Mouse (Mus musculus) erythroblast, embryonic 14.5 days (primary cell): ENCODE data around the gene Traf2. TPM values are rescaled to one million over a fixed set of nuclear protein-coding genes. Genes with fewer than 3 reads are reported as not detected.
A peak's percentile ranks its signal among the peaks of the same experiment; 100 is the strongest.

ENCODE experiments used
- H3K27me3 ChIP-seq: 2 replicates; pipeline ENCODE4 v1.6.1; 2012; ENCODE audit warnings: inconsistent platforms; ENCODE audit not compliant: control insufficient read depth
- H3K36me3 ChIP-seq: 2 replicates; pipeline ENCODE4 v1.6.1; 2012; ENCODE audit warnings: mild to moderate bottlenecking, inconsistent platforms; ENCODE audit not compliant: control insufficient read depth
- H3K4me1 ChIP-seq: 2 replicates; pipeline ENCODE4 v1.6.1; 2012; ENCODE audit warnings: inconsistent platforms; ENCODE audit not compliant: control insufficient read depth
- H3K4me3 ChIP-seq: replicated peaks from 2 replicates; pipeline ENCODE3; 2012; ENCODE audit warnings: moderate library complexity, mild to moderate bottlenecking, inconsistent platforms
- H3K9me3 ChIP-seq: 2 replicates; pipeline ENCODE4 v1.6.1; 2012; ENCODE audit warnings: low read length, inconsistent platforms, mixed read lengths; ENCODE audit not compliant: control insufficient read depth
- GATA1 ChIP-seq: IDR thresholded peaks from 2 replicates; pipeline ENCODE4 v1.6.1; 2012; ENCODE audit warnings: low read length, inconsistent platforms, mixed read lengths
- TAL1 ChIP-seq: IDR thresholded peaks from 3 replicates; pipeline ENCODE4 v1.6.1; 2012; ENCODE audit warnings: low read length, inconsistent platforms, mixed read lengths
- polyA plus RNA-seq: library from polyadenylated mRNA; stranded (reverse); fragments of >175 nt; gene quantifications from 2 replicates; pipeline ENCODE4 v1.2.3, GENCODE M21; 2012

Gene Traf2
- polyA plus RNA-seq, 1 experiment = 0.84 TPM

GRCm38 (mm10) chr2:25533707-25534106 lies 13.0 kb downstream of the Traf2 start:
- H3K27me3 ChIP-seq = no peaks in the 10 kb centered on the region
- no peak overlapping the region for H3K4me3 ChIP-seq
- peaks cover 97% of the 10 kb centered on the region for H3K36me3 ChIP-seq
- H3K9me3 ChIP-seq = no peaks in the 10 kb centered on the region
- peaks cover 11% of the 10 kb centered on the region for H3K4me1 ChIP-seq
- TF ChIP-seq TAL1 = no peak
- no peak for TF ChIP-seq GATA1

- no peak overlapping the region for H3K4me3 ChIP-seq
- TF ChIP-seq GATA1 (no peak), TAL1 (no peak)
- H3K27me3 ChIP-seq = no peaks in the 10 kb centered on the region
- H3K9me3 ChIP-seq = no peaks in the 10 kb centered on the region
- H3K4me1 ChIP-seq = peaks cover 2% of the 10 kb centered on the region; the same call in 1 of the 2 replicates
- peaks cover 97% of the 10 kb centered on the region for H3K36me3 ChIP-seq
These were observed 20.0 kb downstream of the Traf2 start for GRCm38 (mm10) chr2:25526510-25527302.

- H3K4me3 ChIP-seq = no peak overlapping the region
- no peak for TF ChIP-seq GATA1
- no peak for TF ChIP-seq TAL1
- peaks cover 22% of the 10 kb centered on the region for H3K4me1 ChIP-seq
- no peaks in the 10 kb centered on the region for H3K9me3 ChIP-seq
- no peaks in the 10 kb centered on the region; the same call in 1 of the 2 replicates for H3K27me3 ChIP-seq
- peaks cover 17% of the 10 kb centered on the region for H3K36me3 ChIP-seq
These were observed 36.8 kb downstream of the Traf2 start for GRCm38 (mm10) chr2:25509912-25510311.

- H3K36me3 ChIP-seq = peaks cover 47% of the 10 kb centered on the region
These were observed 39.8 kb downstream of the Traf2 start for GRCm38 (mm10) chr2:25506964-25507363.

GRCm38 (mm10) chr2:25505860-25506259 lies 40.9 kb downstream of the Traf2 start:
- no peaks in the 10 kb centered on the region for H3K9me3 ChIP-seq
- no peaks in the 10 kb centered on the region for H3K27me3 ChIP-seq
- H3K4me1 ChIP-seq = peaks cover 57% of the 10 kb centered on the region
- no peak overlapping the region for H3K4me3 ChIP-seq
- TF ChIP-seq TAL1 (no peak), GATA1 (no peak)
- H3K36me3 ChIP-seq = peaks cover 52% of the 10 kb centered on the region

More at GRCm38 (mm10) chr2:25506964-25507363, 39.8 kb downstream of the Traf2 start:
- TF ChIP-seq GATA1 (no peak), TAL1 (no peak)
- Histone ChIP-seq H3K4me1 (peaks cover 52% of the 10 kb centered on the region), H3K9me3 (no peaks in the 10 kb centered on the region), H3K27me3 (no peaks in the 10 kb centered on the region), H3K4me3 (no peak overlapping the region)

- H3K36me3 ChIP-seq = peaks cover 52% of the 10 kb centered on the region
- peaks cover 57% of the 10 kb centered on the region for H3K4me1 ChIP-seq
- no peaks in the 10 kb centered on the region for H3K27me3 ChIP-seq
These were observed 41.7 kb downstream of the Traf2 start for GRCm38 (mm10) chr2:25505000-25505399.

GRCm38 (mm10) chr2:25504538-25504937 lies 42.2 kb downstream of the Traf2 start:
- H3K9me3 ChIP-seq = no peaks in the 10 kb centered on the region
- no peaks in the 10 kb centered on the region for H3K27me3 ChIP-seq
- TF ChIP-seq GATA1 (no peak), TAL1 (no peak)
- H3K4me3 ChIP-seq = no peak overlapping the region
- peaks cover 52% of the 10 kb centered on the region for H3K36me3 ChIP-seq
- H3K4me1 ChIP-seq = peaks cover 60% of the 10 kb centered on the region

More at GRCm38 (mm10) chr2:25505000-25505399, 41.7 kb downstream of the Traf2 start:
- no peak for TF ChIP-seq TAL1
- H3K9me3 ChIP-seq = no peaks in the 10 kb centered on the region
- no peak overlapping the region for H3K4me3 ChIP-seq

DNA sequence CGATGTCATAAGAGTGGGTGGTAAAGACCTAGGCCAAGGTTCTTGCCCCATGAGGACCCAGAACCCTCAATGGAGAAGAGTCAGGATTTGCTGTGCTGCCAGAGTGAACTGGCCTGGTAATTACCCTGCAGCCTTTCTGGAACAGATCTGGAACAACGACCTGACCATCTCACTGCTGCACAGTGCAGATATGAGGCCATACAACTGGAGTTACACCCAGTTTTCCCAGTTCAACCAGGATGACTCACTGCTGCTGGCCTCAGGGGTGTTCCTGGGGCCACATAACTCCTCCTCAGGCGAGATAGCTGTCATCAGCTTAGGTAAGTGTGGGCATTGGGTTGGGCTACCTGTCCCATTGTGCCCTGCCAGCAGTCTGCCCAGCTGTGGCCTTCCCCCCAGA lies 44.0 kb downstream of the Traf2 start:
- peaks cover 69% of the 10 kb centered on the region for H3K4me1 ChIP-seq
- H3K4me3 ChIP-seq = peak overlapping the region; percentile 72
- H3K9me3 ChIP-seq = no peaks in the 10 kb centered on the region
- H3K27me3 ChIP-seq = no peaks in the 10 kb centered on the region
- peak; percentile 80 for TF ChIP-seq TAL1
- peak; percentile 79 for TF ChIP-seq GATA1
- H3K36me3 ChIP-seq = peaks cover 52% of the 10 kb centered on the region

DNA sequence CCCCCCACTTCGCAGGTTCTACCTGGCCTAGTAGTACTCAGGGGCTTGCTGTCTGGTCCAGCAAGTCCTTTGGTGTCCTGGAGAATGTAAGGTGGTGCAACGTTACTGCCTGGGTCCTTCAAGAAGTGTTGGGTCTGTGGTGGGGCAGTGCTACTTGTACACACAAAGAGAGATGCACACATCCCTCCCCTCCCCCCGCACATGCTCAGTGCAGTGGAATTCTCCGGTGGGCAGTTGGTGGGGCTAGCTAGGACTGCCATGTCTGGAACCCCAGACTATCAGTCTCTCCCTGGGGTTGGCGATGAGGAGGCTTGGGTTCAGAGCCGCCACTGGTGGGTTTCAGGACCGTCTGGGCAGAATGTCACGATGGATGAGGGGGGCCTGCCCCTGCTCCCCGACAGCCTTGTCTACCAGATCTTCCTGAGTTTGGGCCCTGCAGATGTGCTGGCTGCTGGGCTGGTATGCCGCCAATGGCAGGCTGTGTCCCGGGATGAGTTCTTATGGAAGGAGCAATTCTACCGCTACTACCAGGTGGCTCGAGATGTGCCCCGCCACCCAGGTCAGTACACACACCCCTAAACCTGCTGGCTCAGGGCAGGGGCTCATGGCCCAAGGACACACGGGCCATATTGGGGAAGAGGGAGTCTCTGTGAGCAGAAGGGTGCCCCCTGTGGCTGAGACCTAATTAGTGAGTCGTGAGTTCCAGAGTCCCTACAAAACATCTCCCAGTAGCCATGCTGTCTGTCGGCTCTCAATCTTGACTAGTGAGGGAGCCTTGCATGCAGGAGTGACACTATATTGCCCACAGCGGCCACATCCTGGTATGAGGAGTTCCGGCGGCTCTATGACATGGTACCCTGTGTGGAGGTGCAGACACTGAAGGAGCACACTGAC lies 44.9 kb downstream of the Traf2 start, which contains the start of gene C8g:
Gene C8g (minus strand): TSS at position 127 of the 894 bp plus-strand sequence.
- TF ChIP-seq GATA1 (no peak), TAL1 (no peak)
- H3K4me1 ChIP-seq = peaks cover 67% of the 10 kb centered on the region
- peak within 1 kb of the TSS; percentile 72 for H3K4me3 ChIP-seq
- peaks cover 49% of the 10 kb centered on the region for H3K36me3 ChIP-seq
- H3K27me3 ChIP-seq = no peaks in the 10 kb centered on the region
- H3K9me3 ChIP-seq = no peaks in the 10 kb centered on the region
